ENCODE assay signal across 24 mouse cellular contexts in the genomic region with DNA sequence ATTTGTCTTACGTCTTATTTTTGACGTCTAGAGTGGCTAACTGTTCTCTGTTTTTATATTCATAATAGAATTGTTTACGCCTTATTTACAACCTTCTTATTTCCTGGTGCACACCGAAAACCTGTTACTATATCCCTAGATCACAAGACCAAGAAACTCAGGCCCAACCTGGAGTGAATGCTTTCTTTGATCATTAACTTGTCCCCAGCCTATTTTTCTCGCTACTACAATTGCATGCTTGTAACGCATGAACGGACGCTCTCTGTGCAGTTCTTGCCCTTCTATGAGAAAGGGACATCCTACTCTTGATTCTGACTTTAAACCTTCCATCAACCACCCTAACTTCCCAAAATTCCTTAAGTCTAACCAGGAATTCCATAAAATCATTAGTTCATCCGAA. TPM values are rescaled to one million over a fixed set of nuclear protein-coding genes. Genes with fewer than 3 reads are reported as not detected.
A peak's percentile ranks its signal among the peaks of the same experiment; 100 is the strongest.
DNase-seq lines count a peak whose midpoint lies in the region; ATAC-seq and TF ChIP-seq lines count a peak whose summit lies in the region.
"Had no signal": no experiment of that assay in that cellular context is flagged by ENCODE, and none has a peak within 500 bp of the region (broad histone marks: within the 10 kb centered on the region; RNA-seq: fewer than 3 reads in every experiment).

No protein-coding gene starts in this region.

- H3K9ac ChIP-seq in kidney, embryonic 16.5 days (replicated peaks; ENCODE audit: low read length), result no peak overlapping the region
- H3K9ac ChIP-seq in kidney, postnatal 0 days (ENCODE audit: low read depth, low read length), result no peak overlapping the region
- H3K9ac ChIP-seq in heart, embryonic 12.5 days, result no peak overlapping the region
- H3K9ac ChIP-seq: embryonic facial prominence, embryonic 12.5 days; embryonic facial prominence, embryonic 15.5 days; forebrain, postnatal 0 days; heart, embryonic 13.5 days; hindbrain, embryonic 14.5 days had no signal

- H3K4me2 ChIP-seq in kidney, embryonic 16.5 days (replicated peaks; ENCODE audit: low read depth, low read length), result no peak overlapping the region
- H3K4me2 ChIP-seq in kidney, postnatal 0 days (ENCODE audit: low read length), result no peak overlapping the region
- no peak overlapping the region for H3K4me2 ChIP-seq in heart, embryonic 12.5 days
- H3K4me2 ChIP-seq: embryonic facial prominence, embryonic 12.5 days; embryonic facial prominence, embryonic 15.5 days; heart, embryonic 13.5 days; hindbrain, embryonic 14.5 days had no signal

- peak; percentile 30 to 41 for DNase-seq in kidney, adult 8-10 months
- DNase-seq in kidney, postnatal 0 days (ENCODE audit: low spot score), result peak; percentile 25
- DNase-seq in kidney, adult 11 months, result no peak
- peak; percentile 41 to 64 for DNase-seq in kidney, postnatal 36 days
- DNase-seq: adrenal gland, adult 2 months; adrenal gland, postnatal 14 days; cerebellum, adult 11 months; cerebellum, adult 2 months; cerebellum, adult 9-11 months; cerebellum, postnatal 25 days; forebrain, postnatal 0 days; gastrocnemius, postnatal 25 days; heart, adult 18-20 months; heart, postnatal 14 days; heart, postnatal 4 days had no signal

- ATAC-seq in kidney, embryonic 16.5 days (ENCODE audit: low FRiP score, low TSS enrichment), result no peak
- no peak for ATAC-seq in kidney, postnatal 0 days (replicated peaks; ENCODE audit: low FRiP score, low read depth)
- no peak for ATAC-seq in heart, embryonic 12.5 days (ENCODE audit: insufficient number of reproducible peaks, low FRiP score)
- ATAC-seq: CD4-positive, CD25-positive, alpha-beta regulatory T cell, adult 4 months; forebrain, embryonic 14.5 days; forebrain, postnatal 0 days had no signal

- peaks cover 17% of the 10 kb centered on the region for H3K4me1 ChIP-seq in kidney, embryonic 16.5 days (ENCODE audit: insufficient read depth, low read length)
- no peaks in the 10 kb centered on the region for H3K4me1 ChIP-seq in kidney, postnatal 0 days (replicated peaks; ENCODE audit: insufficient read depth, low read length)
- peaks cover 22% of the 10 kb centered on the region for H3K4me1 ChIP-seq in heart, embryonic 12.5 days (replicated peaks)

- H3K4me3 ChIP-seq in kidney, embryonic 16.5 days (ENCODE audit: low read length), result no peak overlapping the region
- H3K4me3 ChIP-seq in kidney, postnatal 0 days (replicated peaks; ENCODE audit: low read depth, low read length), result no peak overlapping the region
- H3K4me3 ChIP-seq in heart, embryonic 12.5 days, result no peak overlapping the region
- H3K4me3 ChIP-seq: embryonic facial prominence, embryonic 12.5 days; embryonic facial prominence, embryonic 15.5 days; heart, embryonic 13.5 days had no signal

- no peak for TF ChIP-seq CTCF in kidney, postnatal 0 days (IDR thresholded peaks at IDR 0.05; ENCODE audit: low read depth)

- H3K9me3 ChIP-seq in kidney, embryonic 16.5 days (ENCODE audit: low read length), result no peaks in the 10 kb centered on the region
- H3K9me3 ChIP-seq in kidney, postnatal 0 days (replicated peaks; ENCODE audit: low read length), result no peaks in the 10 kb centered on the region
- no peaks in the 10 kb centered on the region for H3K9me3 ChIP-seq in heart, embryonic 12.5 days (replicated peaks)
- H3K9me3 ChIP-seq: embryonic facial prominence, embryonic 12.5 days; embryonic facial prominence, embryonic 15.5 days; heart, embryonic 13.5 days had no signal

- H3K27ac ChIP-seq in kidney, embryonic 16.5 days (ENCODE audit: low read length), result no peak overlapping the region
- H3K27ac ChIP-seq in kidney, postnatal 0 days, result no peak overlapping the region
- H3K27ac ChIP-seq in heart, embryonic 12.5 days (ENCODE audit: poor library complexity, severe bottlenecking), result no peak overlapping the region
- H3K27ac ChIP-seq: embryonic facial prominence, embryonic 12.5 days; embryonic facial prominence, embryonic 15.5 days; heart, embryonic 13.5 days; hindbrain, embryonic 14.5 days had no signal

- H3K27me3 ChIP-seq in kidney, embryonic 16.5 days (ENCODE audit: insufficient read depth, low read length), result no peaks in the 10 kb centered on the region
- no peaks in the 10 kb centered on the region for H3K27me3 ChIP-seq in kidney, postnatal 0 days (ENCODE audit: insufficient read depth, low read length)
- H3K27me3 ChIP-seq in heart, embryonic 12.5 days (replicated peaks), result no peaks in the 10 kb centered on the region
- H3K27me3 ChIP-seq: embryonic facial prominence, embryonic 12.5 days; embryonic facial prominence, embryonic 15.5 days; heart, embryonic 13.5 days had no signal

- no peaks in the 10 kb centered on the region for H3K36me3 ChIP-seq in kidney, embryonic 16.5 days (ENCODE audit: insufficient read depth, low read length)
- H3K36me3 ChIP-seq in kidney, postnatal 0 days (ENCODE audit: insufficient read depth, low read length), result no peaks in the 10 kb centered on the region
- H3K36me3 ChIP-seq in heart, embryonic 12.5 days, result no peaks in the 10 kb centered on the region
- H3K36me3 ChIP-seq: embryonic facial prominence, embryonic 12.5 days; embryonic facial prominence, embryonic 15.5 days; heart, embryonic 13.5 days had no signal

- 57% methylated on average over 9 of the region's 9 CpGs for WGBS in kidney, embryonic 16.5 days
- WGBS in kidney, postnatal 0 days, result 49% methylated on average over 9 of the region's 9 CpGs
- 90% methylated on average over 9 of the region's 9 CpGs for WGBS in heart, embryonic 12.5 days

RNA-seq across cellular contexts. Expression of a gene that starts 9.5 kb away (rescaled TPM):
- polyA plus RNA-seq in kidney, embryonic 16.5 days (2015; fragmentation: Nextera tagmentation; extraction: Ambion mirVana), result 5.0 and 5.8 TPM in 2 replicates
- 7.2 and 8.8 TPM in 2 replicates for polyA plus RNA-seq in kidney, postnatal 0 days (2015; fragmentation: Nextera tagmentation; extraction: Ambion mirVana)
- 0.15 and 0.34 TPM in 2 replicates for polyA plus RNA-seq in heart, embryonic 12.5 days (2016; fragmentation: Nextera tagmentation; extraction: Ambion mirVana)
- polyA plus RNA-seq: adrenal gland, adult 2 months; forebrain, embryonic 11.5 days; hindbrain, embryonic 14.5 days had no signal
